Mouse (Mus musculus): ENCODE measurements at regions not wholly inside any gene's neighbourhood (a gene's known extent, or its start where the extent isn't known, plus 50 kb on each side); places are given as distances from the start of the nearest gene placed in this dataset.

DNA sequence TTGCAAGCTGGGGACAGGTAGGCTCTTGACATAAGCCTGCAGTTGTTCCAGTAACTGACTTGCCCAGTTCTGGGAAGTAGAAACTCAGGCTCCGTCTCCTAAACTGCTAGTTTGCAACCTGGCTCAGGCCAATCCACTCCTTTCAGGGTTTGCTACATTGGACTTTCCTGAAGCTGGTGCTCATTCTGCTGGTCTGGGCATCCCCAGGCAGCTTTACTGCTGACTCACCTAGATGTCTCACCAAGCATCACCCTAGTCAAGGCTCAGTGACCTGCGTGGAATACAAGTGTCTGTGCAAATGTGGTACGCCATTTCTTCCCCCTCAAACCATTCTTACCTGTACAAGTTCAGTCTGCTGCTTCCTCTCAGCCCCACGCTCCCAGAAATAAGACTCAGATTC is 110.8 kb downstream of the Qrsl1 start:
- DNase-seq (ENCODE audit: low read depth, low spot score) = no peak

DNA sequence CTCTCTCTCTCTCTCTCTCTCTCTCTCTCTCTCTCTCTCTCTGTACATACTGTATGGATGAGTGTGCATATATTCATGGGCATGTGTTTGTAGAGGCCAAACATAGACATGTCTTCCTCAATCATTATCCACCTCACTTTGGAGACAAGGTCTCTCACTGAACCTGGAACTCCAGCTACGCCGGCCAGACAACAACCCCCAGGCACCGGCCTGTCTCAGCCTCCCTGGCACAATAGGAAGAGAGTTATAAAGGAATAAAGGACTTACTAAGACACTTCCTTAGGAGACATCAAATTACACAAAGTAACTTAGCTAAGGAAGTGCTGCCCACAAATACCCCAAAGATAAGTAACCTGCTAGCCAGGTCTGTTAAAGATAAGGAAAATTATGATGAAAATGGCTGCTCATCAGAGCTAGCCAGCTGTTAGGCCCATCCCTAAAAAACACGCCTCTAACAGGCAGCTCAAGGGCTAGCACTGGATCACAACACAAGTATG is 110.0 kb downstream of the Qrsl1 start:
- DNase-seq (ENCODE audit: low read depth, low spot score) = no peak

DNA sequence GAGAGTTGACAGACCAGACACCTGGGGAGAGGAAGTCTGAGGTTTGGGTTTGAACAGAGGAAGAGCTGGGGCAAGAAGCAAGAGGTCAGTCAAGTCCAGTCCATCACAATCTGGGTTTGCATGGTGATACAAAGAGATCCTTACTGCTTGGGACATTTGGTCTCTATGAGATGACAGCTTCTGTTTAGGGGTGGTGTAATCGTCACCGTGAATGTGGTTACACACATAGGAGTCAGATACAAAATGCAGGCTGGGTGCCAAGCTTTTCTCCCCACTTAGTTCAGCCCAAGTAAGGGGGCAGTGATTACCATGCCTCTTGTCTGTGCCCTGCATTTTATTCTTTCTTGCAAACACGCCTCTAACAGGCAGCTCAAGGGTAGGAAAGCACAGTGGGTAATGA is 108.9 kb downstream of the Qrsl1 start:
- no peak for DNase-seq (ENCODE audit: low read depth, low spot score)

DNA sequence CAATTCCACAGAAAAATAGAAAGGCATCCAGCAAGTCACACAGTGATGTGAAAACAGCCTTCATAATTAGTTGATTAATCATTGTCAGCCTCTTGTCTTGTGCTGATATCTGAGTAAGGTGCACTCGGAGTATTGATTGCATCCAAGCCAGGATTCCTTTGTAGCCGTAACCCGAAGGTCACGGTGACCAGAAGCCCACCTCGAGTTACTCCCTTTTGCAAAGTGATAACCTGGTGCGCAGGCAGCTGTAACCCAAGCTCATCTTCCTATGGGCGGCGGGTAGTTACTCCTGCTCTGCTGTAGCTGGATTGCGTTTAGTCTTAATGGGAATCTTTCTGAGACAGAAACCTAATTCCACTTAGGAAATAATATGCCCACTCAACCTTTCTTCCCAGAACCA is 107.0 kb downstream of the Qrsl1 start:
- no peak for DNase-seq (ENCODE audit: low read depth, low spot score)

DNA sequence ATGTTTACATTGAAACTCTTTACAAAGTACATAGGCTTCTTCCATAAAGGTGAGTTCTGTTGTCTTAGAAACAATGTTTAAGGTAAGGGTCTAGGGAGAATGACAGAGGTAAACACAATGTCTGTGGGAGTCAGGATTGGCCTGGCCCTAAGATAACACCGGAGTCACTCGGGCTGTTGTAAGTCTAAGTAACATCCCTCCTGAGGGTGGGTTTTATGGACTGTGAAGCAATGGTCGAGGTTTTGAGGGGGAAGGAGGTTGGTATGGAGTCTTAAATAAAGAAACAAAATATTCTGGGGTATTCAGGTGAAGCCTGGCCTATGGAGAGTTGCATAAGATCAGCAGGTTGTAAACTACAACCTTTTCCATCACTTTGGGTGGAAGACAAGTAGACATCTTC is 101.5 kb downstream of the Qrsl1 start:
- no peak for DNase-seq (ENCODE audit: low read depth, low spot score)

DNA sequence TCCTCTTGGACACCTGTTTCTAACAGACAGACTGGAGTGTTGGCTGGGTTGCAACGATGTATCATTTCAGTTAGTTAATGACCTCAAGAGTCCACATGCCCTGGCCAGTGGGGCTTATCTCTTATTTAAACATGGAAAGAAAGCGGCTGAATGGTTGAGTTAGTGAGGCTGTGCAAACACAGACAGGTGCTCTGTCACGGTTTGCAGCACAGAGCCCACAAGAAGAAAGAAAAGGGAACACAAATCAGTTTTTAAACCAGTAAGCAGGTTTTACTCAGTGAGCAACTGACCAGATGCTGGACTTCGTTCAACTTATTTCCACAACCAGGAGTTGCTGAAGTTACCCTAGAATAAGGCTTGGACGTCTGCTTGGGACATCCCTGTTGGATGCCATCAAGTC is 86.3 kb downstream of the Qrsl1 start:
- no peak for DNase-seq (ENCODE audit: low read depth, low spot score)

DNA sequence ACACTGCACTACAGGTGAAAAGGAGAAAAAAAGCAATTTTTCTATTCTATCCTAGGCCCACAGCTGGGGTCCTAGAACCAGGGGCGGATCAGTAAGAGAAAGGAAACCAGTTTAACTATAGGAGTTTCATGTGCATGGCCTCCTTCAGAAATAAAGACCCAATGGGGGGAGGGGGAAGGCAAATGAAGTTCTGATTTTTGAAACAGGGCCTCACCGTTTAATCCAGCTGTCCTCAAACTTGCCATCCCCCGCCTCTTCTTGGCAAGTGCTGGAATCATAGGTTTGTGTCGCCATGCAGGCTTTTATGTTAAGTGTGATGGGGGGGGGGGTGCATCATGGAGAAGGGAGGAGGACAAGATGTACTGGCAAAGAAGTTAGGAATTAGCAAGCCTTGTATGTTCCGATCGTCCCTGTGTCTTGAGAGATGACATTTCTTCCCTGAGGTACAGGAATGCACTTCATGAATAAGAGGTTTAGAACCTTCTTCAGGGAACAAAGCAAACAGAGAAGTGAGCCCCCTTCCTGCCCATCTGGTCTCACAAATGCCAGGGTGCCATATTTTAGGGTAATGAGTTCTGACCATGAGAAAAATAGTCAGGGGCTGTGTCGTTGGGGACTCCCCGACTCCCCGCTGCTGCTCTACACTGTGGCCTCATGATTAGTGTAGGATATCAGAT is 83.9 kb downstream of the Qrsl1 start:
- no peak for DNase-seq (ENCODE audit: low read depth, low spot score)

DNA sequence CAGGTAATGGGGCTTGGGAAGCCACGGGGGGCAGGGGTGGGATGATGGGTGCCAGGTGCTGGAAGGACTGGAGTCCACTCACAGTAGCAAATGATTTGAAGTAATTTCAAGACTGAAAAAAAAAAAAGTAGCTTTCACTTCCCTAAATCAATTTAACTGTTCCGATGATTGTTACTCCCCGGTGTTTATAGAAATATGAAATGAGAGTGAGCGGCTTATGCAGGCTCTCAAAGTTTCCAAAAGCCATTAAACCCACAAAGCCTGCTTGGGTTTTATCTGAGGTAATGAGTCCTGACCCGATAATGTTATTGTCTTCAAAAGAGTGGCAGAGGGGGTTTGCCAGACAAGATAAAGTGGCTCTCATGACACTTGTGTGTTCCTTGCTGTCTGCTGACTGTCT is 82.9 kb downstream of the Qrsl1 start:
- no peak for DNase-seq (ENCODE audit: low read depth, low spot score)

DNA sequence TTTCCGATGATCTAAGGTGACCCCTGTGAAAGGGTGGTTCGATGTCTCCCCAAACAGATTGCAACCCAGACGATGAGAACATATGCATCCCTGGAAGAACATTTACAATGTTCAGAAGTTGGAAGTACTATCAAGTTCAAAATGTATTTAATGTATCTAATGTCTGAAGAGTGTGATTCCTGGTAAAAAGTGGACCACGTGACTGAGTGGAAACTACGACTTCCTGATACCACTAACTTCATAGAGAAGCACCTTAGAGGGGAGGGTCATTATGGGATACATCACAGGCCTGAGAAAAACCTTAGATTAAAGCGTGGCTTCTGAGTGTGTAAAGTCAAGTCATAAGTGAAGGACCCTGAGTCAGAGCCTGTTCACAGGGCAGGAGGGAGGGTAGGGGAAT is 82.1 kb downstream of the Qrsl1 start:
- DNase-seq (ENCODE audit: low read depth, low spot score) = no peak

DNA sequence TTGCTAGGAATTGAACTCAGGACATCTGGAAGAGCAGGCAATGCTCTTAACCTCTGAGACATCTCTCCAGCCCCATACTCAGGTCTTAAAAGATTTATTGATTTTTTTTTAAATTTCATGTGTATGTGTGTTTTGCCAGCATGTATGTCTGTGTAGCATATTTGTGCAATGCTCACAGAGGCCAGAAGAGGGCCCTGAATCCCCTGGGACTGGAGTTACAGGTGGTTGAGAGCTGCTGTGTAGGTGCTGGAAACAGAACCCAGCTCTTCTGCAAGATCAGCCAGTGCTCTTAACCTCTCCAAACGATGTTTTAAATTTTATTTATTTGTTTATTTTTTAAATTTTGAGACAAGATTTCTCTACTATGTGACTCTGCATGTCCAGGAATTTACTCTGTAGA is 78.9 kb downstream of the Qrsl1 start:
- no peak for DNase-seq (ENCODE audit: low read depth, low spot score)

DNA sequence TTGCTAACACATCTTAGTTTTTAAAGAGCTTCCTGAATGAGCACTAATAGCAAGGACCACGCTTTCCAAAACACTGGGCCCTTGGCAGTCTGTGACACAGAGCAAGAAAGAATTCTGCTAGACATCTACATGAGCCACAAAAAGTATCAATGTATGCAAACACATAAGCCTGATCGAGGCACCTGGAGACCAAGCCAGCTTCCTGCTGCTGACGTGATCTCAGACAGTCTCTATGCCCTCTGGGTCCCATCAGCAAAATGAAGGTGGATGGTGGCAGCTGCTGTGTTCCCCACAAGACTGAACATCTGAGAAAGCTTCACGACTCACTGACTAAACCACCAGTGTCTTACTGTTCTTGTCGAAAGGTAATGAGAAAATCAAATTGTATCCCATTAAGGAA is 77.5 kb downstream of the Qrsl1 start:
- no peak for DNase-seq (ENCODE audit: low read depth, low spot score)
